Mouse (Mus musculus) kidney, embryonic 16.5 days (tissue): ENCODE data around the gene Dennd4b. TPM values are rescaled to one million over a fixed set of nuclear protein-coding genes. Genes with fewer than 3 reads are reported as not detected.

ENCODE experiments used
- ATAC-seq: fragments of 200-750 bp; cut with Nextera tagmentation; 2 replicates; pipeline ENCODE4 v1.8.0; 2017; ENCODE audit warnings: moderate TSS enrichment; ENCODE audit not compliant: low FRiP score, low TSS enrichment
- H3K27ac ChIP-seq: fragments of 300-500 bp; sonication (generic); 2 replicates; pipeline ENCODE4 v1.5.1; 2014; ENCODE audit warnings: low read length
- H3K27me3 ChIP-seq: fragments of 300-500 bp; sonication (generic); 2 replicates; pipeline ENCODE4 v1.6.1; 2014; ENCODE audit warnings: low read length, control low read depth, mixed read lengths; ENCODE audit not compliant: insufficient read depth
- H3K36me3 ChIP-seq: fragments of 300-500 bp; sonication (generic); 2 replicates; pipeline ENCODE4 v1.6.1; 2014; ENCODE audit warnings: low read length, control low read depth, mixed read lengths; ENCODE audit not compliant: insufficient read depth
- H3K4me1 ChIP-seq: fragments of 300-500 bp; sonication (generic); 2 replicates; pipeline ENCODE4 v1.6.1; 2014; ENCODE audit warnings: low read length, control low read depth, mixed read lengths; ENCODE audit not compliant: insufficient read depth
- H3K4me2 ChIP-seq: fragments of 300-500 bp; sonication (generic); replicated peaks from 2 replicates; pipeline ENCODE4 v1.6.1; 2014; ENCODE audit warnings: low read depth, low read length
- H3K4me3 ChIP-seq: fragments of 300-500 bp; sonication (generic); 2 replicates; pipeline ENCODE4 v1.5.1; 2014; ENCODE audit warnings: mild to moderate bottlenecking, low read length
- H3K9ac ChIP-seq: fragments of 300-500 bp; sonication (generic); replicated peaks from 2 replicates; pipeline ENCODE4 v1.6.1; 2014; ENCODE audit warnings: low read length
- H3K9me3 ChIP-seq: fragments of 300-500 bp; sonication (generic); 2 replicates; pipeline ENCODE4 v1.6.1; 2016; ENCODE audit warnings: low read length, control low read depth
- WGBS: fragments of 180-500 bp; shearing (Covaris S2); extraction: QIAGEN DNeasy Blood & Tissue Kit; methylation state at CpG from one replicate; pipeline ENCODE4 v1.1.7; 2014; 5-methylcytosine and 5-hydroxymethylcytosine counted together
- polyA plus RNA-seq: library from polyadenylated mRNA; unstranded; fragments of >200 nt; fragmentation: Nextera tagmentation; extraction: Ambion mirVana; gene quantifications from 2 replicates; pipeline ENCODE4 v1.2.1, GENCODE M21; 2015

Dennd4b gene
- polyA plus RNA-seq, 1 experiment from 2014 or later, result 4.7 TPM

- Histone ChIP-seq H3K27ac (no peak overlapping the region), H3K4me1 (peaks cover 17% of the 10 kb centered on the region), H3K4me3 (no peak overlapping the region), H3K9ac (no peak overlapping the region), H3K36me3 (peaks cover 49% of the 10 kb centered on the region), H3K27me3 (no peaks in the 10 kb centered on the region), H3K4me2 (no peak overlapping the region), H3K9me3 (no peaks in the 10 kb centered on the region)
- WGBS, result 92% methylated on average over 5 of the region's 5 CpGs
- ATAC-seq, result no peak
Observed at GRCm38 (mm10) chr3:90263121-90263771, 1.7 kb upstream of the Dennd4b start.

- Histone ChIP-seq H3K4me3 (peak overlapping the region; percentile 89), H3K9me3 (no peaks in the 10 kb centered on the region), H3K9ac (peak overlapping the region; percentile 89), H3K27me3 (no peaks in the 10 kb centered on the region), H3K4me1 (peaks cover 17% of the 10 kb centered on the region), H3K27ac (peak overlapping the region; percentile 97; the same call in 1 of the 2 replicates), H3K36me3 (peaks cover 35% of the 10 kb centered on the region), H3K4me2 (peak overlapping the region; percentile 95)
- no peak for ATAC-seq
- 32% methylated on average over 10 of the region's 10 CpGs for WGBS
Observed at GRCm38 (mm10) chr3:90264687-90265033, 325 bp upstream of the Dennd4b start.

- peak; percentile 33; the same call in 1 of the 2 replicates for ATAC-seq
- Histone ChIP-seq H3K36me3 (peaks cover 21% of the 10 kb centered on the region), H3K9ac (peak overlapping the region; percentile 89), H3K27me3 (no peaks in the 10 kb centered on the region), H3K9me3 (no peaks in the 10 kb centered on the region), H3K4me1 (peaks cover 17% of the 10 kb centered on the region), H3K4me3 (peak overlapping the region; percentile 89), H3K4me2 (peak overlapping the region; percentile 95), H3K27ac (peak overlapping the region; percentile 97)
- WGBS, result 24% methylated on average over 16 of the region's 16 CpGs
Observed at GRCm38 (mm10) chr3:90265932-90266741, 1.2 kb downstream of the Dennd4b start.

GRCm38 (mm10) chr3:90266901-90267775 lies 2.2 kb downstream of the Dennd4b start:
- peak overlapping the region; percentile 89 for H3K4me3 ChIP-seq
- H3K27me3 ChIP-seq, result no peaks in the 10 kb centered on the region
- H3K9me3 ChIP-seq, result no peaks in the 10 kb centered on the region
- peak overlapping the region; percentile 97; the same call in 1 of the 2 replicates for H3K27ac ChIP-seq
- ATAC-seq, result no peak
- no peak overlapping the region for H3K9ac ChIP-seq
- peaks cover 12% of the 10 kb centered on the region for H3K36me3 ChIP-seq
- H3K4me1 ChIP-seq, result peaks cover 17% of the 10 kb centered on the region
- peak overlapping the region; percentile 95 for H3K4me2 ChIP-seq
- WGBS, result 92% methylated on average over 20 of the region's 20 CpGs

DNA sequence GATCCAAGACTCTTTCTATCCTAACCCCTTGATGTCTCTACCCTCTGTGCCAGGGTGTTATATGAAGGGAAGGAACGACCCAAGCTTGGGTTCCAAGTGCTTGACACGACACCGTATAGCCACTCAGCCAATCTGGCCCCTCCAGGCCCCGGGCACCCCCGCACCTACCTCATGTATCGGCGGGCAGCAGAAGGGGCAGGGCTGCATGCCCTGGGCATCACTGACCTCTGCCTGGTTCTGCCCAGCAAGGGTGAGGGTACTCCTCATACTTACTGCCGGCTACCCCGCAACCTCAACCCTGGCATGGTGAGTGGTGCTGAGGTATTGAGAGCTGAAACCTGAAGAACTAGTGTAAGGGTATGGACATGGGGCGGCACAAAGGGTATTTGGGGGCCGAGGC lies 3.2 kb downstream of the Dennd4b start:
- peaks cover 10% of the 10 kb centered on the region for H3K36me3 ChIP-seq
- 94% methylated on average over 11 of the region's 11 CpGs for WGBS
- ATAC-seq, result no peak

DNA sequence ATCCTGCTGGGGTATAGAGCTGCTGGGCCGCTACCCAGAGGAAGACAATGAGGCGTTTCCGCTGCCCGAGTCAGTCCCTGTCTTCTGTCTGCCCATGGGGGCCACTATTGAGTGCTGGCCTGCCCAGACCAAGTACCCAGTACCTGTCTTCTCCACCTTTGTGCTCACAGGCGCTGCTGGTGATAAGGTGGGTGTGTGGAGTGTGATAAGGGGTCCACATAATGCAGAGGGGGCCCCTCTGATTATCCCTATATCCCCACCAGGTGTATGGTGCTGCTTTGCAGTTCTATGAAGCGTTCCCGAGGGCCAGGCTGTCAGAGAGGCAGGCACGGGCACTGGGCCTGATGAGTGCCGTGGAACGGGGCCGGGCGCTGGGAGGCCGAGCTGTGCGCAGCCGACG lies 4.0 kb downstream of the Dennd4b start:
- Histone ChIP-seq H3K4me2 (no peak overlapping the region), H3K9me3 (no peaks in the 10 kb centered on the region), H3K4me3 (no peak overlapping the region), H3K27me3 (no peaks in the 10 kb centered on the region), H3K4me1 (peaks cover 17% of the 10 kb centered on the region), H3K36me3 (peaks cover 8% of the 10 kb centered on the region), H3K9ac (no peak overlapping the region), H3K27ac (no peak overlapping the region)
- 93% methylated on average over 16 of the region's 16 CpGs for WGBS
- ATAC-seq, result no peak

More for the DNA sequence above, 3.2 kb downstream of the Dennd4b start:
- Histone ChIP-seq H3K4me3 (no peak overlapping the region), H3K4me2 (no peak overlapping the region), H3K27ac (no peak overlapping the region), H3K9ac (no peak overlapping the region), H3K4me1 (peaks cover 17% of the 10 kb centered on the region), H3K27me3 (no peaks in the 10 kb centered on the region), H3K9me3 (no peaks in the 10 kb centered on the region)

GRCm38 (mm10) chr3:90270784-90271183 lies 5.8 kb downstream of the Dennd4b start:
- H3K36me3 ChIP-seq, result peaks cover 8% of the 10 kb centered on the region

DNA sequence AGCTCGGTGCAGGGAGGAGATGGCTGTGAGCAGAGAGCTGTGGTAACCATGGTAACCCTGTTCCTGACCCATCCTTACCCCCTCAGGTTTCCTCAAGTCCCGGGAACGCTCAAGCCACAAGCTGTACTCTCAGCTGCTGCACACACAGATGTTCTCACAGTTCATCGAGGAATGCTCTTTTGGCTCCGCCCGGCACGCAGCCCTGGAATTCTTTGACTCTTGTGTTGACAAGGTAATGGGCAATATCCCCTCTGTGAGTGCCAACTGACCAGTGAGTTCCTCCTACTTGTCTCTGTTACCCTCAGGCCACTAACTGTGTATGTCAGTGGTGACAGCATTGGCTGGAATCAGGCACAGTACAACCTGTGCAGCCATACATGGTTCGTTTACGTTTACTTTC lies 7.2 kb downstream of the Dennd4b start:
- Histone ChIP-seq H3K27me3 (no peaks in the 10 kb centered on the region), H3K9me3 (no peaks in the 10 kb centered on the region), H3K36me3 (peaks cover 14% of the 10 kb centered on the region), H3K27ac (no peak overlapping the region), H3K4me3 (no peak overlapping the region), H3K4me1 (0 out of 2 replicates have a peak, but pooled peaks cover under 1% of the 10 kb centered on the region), H3K9ac (no peak overlapping the region), H3K4me2 (no peak overlapping the region)
- ATAC-seq, result no peak
- 72% methylated on average over 9 of the region's 9 CpGs for WGBS

More at GRCm38 (mm10) chr3:90270784-90271183, 5.8 kb downstream of the Dennd4b start:
- Histone ChIP-seq H3K4me1 (peaks cover 14% of the 10 kb centered on the region; the same call in 1 of the 2 replicates), H3K4me2 (no peak overlapping the region), H3K27ac (no peak overlapping the region), H3K9ac (no peak overlapping the region), H3K4me3 (no peak overlapping the region), H3K27me3 (no peaks in the 10 kb centered on the region), H3K9me3 (no peaks in the 10 kb centered on the region)
- 97% methylated on average over 8 of the region's 8 CpGs for WGBS
- no peak for ATAC-seq

DNA sequence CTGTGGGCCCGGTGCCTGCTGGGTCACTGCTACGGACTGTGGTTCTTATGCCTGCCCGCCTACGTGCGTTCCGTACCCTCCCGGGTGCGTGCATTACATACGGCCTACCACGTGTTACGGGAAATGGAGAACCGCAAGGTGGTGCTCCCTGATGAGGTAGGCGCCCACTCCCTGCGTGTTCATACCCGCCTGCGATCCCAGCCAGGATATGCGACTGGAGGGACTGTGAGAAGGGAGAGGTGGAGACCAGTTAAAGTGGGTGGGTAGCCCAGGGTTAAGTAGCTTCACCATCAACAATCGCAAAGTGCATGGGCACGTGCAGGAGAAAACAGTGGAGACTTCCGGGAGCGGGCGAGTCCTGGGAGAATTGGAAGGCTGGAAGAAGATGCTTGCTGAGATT lies 8.9 kb downstream of the Dennd4b start:
- H3K4me3 ChIP-seq, result no peak overlapping the region
- no peaks in the 10 kb centered on the region for H3K4me1 ChIP-seq
- ATAC-seq, result no peak; the same call in 1 of the 2 replicates
- no peaks in the 10 kb centered on the region for H3K9me3 ChIP-seq
- peaks cover 14% of the 10 kb centered on the region for H3K36me3 ChIP-seq
- H3K4me2 ChIP-seq, result no peak overlapping the region
- no peaks in the 10 kb centered on the region for H3K27me3 ChIP-seq
- 95% methylated on average over 22 of the region's 22 CpGs for WGBS
- H3K9ac ChIP-seq, result no peak overlapping the region
- H3K27ac ChIP-seq, result no peak overlapping the region
